14 mouse cellular contexts compared by ENCODE assay signal in the genomic region with DNA sequence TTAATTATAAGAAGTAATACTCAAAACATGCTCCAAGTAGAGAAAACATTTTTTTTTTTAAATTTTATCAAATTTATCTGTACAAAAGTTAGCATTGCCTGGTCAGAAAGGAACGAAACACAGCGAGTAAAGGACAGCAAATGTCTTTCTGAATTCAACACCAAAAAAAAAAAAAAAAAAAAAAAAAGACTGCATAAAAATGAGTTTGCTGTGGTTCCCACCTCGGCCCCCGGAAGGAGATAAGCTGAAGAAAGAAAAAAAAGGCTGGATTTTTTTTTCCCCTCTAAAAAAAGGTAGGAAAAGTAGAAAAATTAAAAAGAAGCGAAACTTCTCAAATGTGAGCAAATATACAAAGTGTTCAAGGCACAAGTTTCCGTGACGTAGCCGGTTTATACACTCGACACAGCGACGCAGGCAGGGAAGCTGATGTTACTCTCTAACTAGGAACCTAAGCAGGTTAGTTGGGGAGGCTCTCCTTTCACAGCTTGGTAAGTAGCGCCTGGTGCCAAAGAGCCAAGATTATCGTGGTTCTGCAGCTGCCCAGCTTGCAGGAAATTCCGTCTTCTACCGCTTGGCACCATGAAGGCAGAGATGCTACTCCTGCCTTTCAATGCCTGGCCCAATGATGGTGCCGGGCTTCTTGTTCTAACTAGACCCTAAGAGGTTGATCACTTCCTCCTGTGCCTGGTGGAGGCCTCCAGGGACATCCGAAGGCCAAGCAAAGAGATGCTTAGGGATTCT. TPM values are rescaled to one million over a fixed set of nuclear protein-coding genes. Genes with fewer than 3 reads are reported as not detected.
A peak's percentile ranks its signal among the peaks of the same experiment; 100 is the strongest.
DNase-seq lines count a peak whose midpoint lies in the region; ATAC-seq and TF ChIP-seq lines count a peak whose summit lies in the region.
"Had no signal": no experiment of that assay in that cellular context is flagged by ENCODE, and none has a peak within 500 bp of the region (broad histone marks: within the 10 kb centered on the region; RNA-seq: fewer than 3 reads in every experiment).

No protein-coding gene starts in this region.

- no peak for DNase-seq in forebrain, embryonic 11.5 days (ENCODE audit: low spot score)
- peak; percentile 30 for DNase-seq in CH12.LX (ENCODE audit: extremely low read depth)
- DNase-seq in limb, embryonic 14.5 days (ENCODE audit: low spot score): no peak
- DNase-seq in frontal cortex, postnatal 10 days (ENCODE audit: low spot score in 2 of 2): no peak
- DNase-seq: adrenal gland, adult 2 months; heart, postnatal 4 days; lung, postnatal 4 days; thymus, postnatal 14 days had no signal

- TF ChIP-seq EP300 in CH12.LX (IDR thresholded peaks at IDR 0.05; ENCODE audit: low read length): no peak

- peaks cover 22% of the 10 kb centered on the region for H3K27me3 ChIP-seq in forebrain, embryonic 13.5 days
- peaks cover 20% of the 10 kb centered on the region for H3K27me3 ChIP-seq in forebrain, embryonic 11.5 days (ENCODE audit: control insufficient read depth, insufficient read depth, low read length)
- H3K27me3 ChIP-seq in CH12.LX (replicated peaks): peaks cover 88% of the 10 kb centered on the region
- H3K27me3 ChIP-seq in forebrain, embryonic 15.5 days: 0 out of 2 replicates have a peak, but pooled peaks cover 2% of the 10 kb centered on the region
- H3K27me3 ChIP-seq in limb, embryonic 14.5 days (ENCODE audit: control insufficient read depth, insufficient read depth, low read length): peaks cover 15% of the 10 kb centered on the region
- H3K27me3 ChIP-seq in kidney, embryonic 14.5 days (ENCODE audit: control insufficient read depth, insufficient read depth, low read length): peaks cover 14% of the 10 kb centered on the region

- no peak for TF ChIP-seq CTCF in CH12.LX (conservative IDR thresholded peaks at IDR 0.05 in 1 of 2, IDR thresholded peaks at IDR 0.05 in 1 of 2; ENCODE audit: low read depth in 2 of 2, low read length in 2 of 2)

- H3K4me2 ChIP-seq in forebrain, embryonic 13.5 days: peak overlapping the region; percentile 82
- no peak overlapping the region for H3K4me2 ChIP-seq in forebrain, embryonic 11.5 days (ENCODE audit: low read depth, low read length, severe bottlenecking)
- H3K4me2 ChIP-seq in CH12.LX (ENCODE audit: insufficient read depth, low read depth, poor library complexity, severe bottlenecking): peak overlapping the region; percentile 27; the same call in 1 of the 2 replicates
- peak overlapping the region; percentile 35 for H3K4me2 ChIP-seq in forebrain, embryonic 15.5 days (replicated peaks)
- H3K4me2 ChIP-seq in limb, embryonic 14.5 days (replicated peaks; ENCODE audit: low read depth, low read length, severe bottlenecking): 0 out of 2 replicates have a peak overlapping the region, but pooled peaks have one; percentile 13
- H3K4me2 ChIP-seq in kidney, embryonic 14.5 days (replicated peaks; ENCODE audit: low read depth, low read length): no peak overlapping the region
- H3K4me2 ChIP-seq: kidney, embryonic 15.5 days; liver, embryonic 15.5 days had no signal

- ATAC-seq in forebrain, embryonic 13.5 days: no peak
- ATAC-seq in forebrain, embryonic 11.5 days (replicated peaks; ENCODE audit: low FRiP score): no peak
- ATAC-seq in forebrain, embryonic 15.5 days (replicated peaks): no peak
- no peak for ATAC-seq in limb, embryonic 14.5 days (ENCODE audit: low FRiP score, low read depth)
- ATAC-seq in kidney, embryonic 14.5 days (ENCODE audit: low FRiP score, low TSS enrichment): no peak
- no peak for ATAC-seq in cerebellum, adult (ENCODE audit: insufficient number of reproducible peaks, low FRiP score, low TSS enrichment)

- dilution Hi-C loops in CH12.LX (cut with MboI; ENCODE audit: extremely low pct_ligation_motif_present, extremely low pct_unique_long_range_greater_than_20kb, low sequenced_read_pairs): no loop called here

- H3K36me3 ChIP-seq in forebrain, embryonic 13.5 days (ENCODE audit: poor library complexity, severe bottlenecking): peaks cover 9% of the 10 kb centered on the region; the same call in 1 of the 2 replicates
- no peaks in the 10 kb centered on the region for H3K36me3 ChIP-seq in forebrain, embryonic 11.5 days (ENCODE audit: control insufficient read depth, insufficient read depth, low read length)
- H3K36me3 ChIP-seq in CH12.LX (replicated peaks in 1 of 2; ENCODE audit: control insufficient read depth in 1 of 2, insufficient read depth in 1 of 2, low read length in 1 of 2): no peaks in the 10 kb centered on the region
- H3K36me3 ChIP-seq in forebrain, embryonic 15.5 days: no peaks in the 10 kb centered on the region
- no peaks in the 10 kb centered on the region; the same call in 1 of the 2 replicates for H3K36me3 ChIP-seq in limb, embryonic 14.5 days (ENCODE audit: control insufficient read depth, insufficient read depth, low read length)
- H3K36me3 ChIP-seq in kidney, embryonic 14.5 days (ENCODE audit: control insufficient read depth, insufficient read depth, low read length): no peaks in the 10 kb centered on the region
- H3K36me3 ChIP-seq: kidney, embryonic 15.5 days; liver, embryonic 15.5 days had no signal

- no peaks in the 10 kb centered on the region for H3K79me2 ChIP-seq in CH12.LX (replicated peaks; ENCODE audit: control insufficient read depth, extremely low read depth, insufficient read depth, poor library complexity, severe bottlenecking)

- TF ChIP-seq RAD21 in CH12.LX (IDR thresholded peaks at IDR 0.05; ENCODE audit: low read depth, low read length): no peak

- WGBS in forebrain, embryonic 13.5 days: 73% methylated on average over 17 of the region's 17 CpGs
- 84% methylated on average over 17 of the region's 17 CpGs for WGBS in forebrain, embryonic 11.5 days
- 61% methylated on average over 17 of the region's 17 CpGs for WGBS in forebrain, embryonic 15.5 days
- 74% methylated on average over 17 of the region's 17 CpGs for WGBS in limb, embryonic 14.5 days
- WGBS in kidney, embryonic 14.5 days: 82% methylated on average over 17 of the region's 17 CpGs

- no peaks in the 10 kb centered on the region for H3K9me3 ChIP-seq in forebrain, embryonic 13.5 days (replicated peaks)
- no peaks in the 10 kb centered on the region for H3K9me3 ChIP-seq in forebrain, embryonic 11.5 days (ENCODE audit: control insufficient read depth, low read length)
- peaks cover 6% of the 10 kb centered on the region for H3K9me3 ChIP-seq in CH12.LX (replicated peaks; ENCODE audit: low read length)
- H3K9me3 ChIP-seq in forebrain, embryonic 15.5 days: no peaks in the 10 kb centered on the region
- no peaks in the 10 kb centered on the region for H3K9me3 ChIP-seq in limb, embryonic 14.5 days (ENCODE audit: control insufficient read depth, low read length)
- no peaks in the 10 kb centered on the region for H3K9me3 ChIP-seq in kidney, embryonic 14.5 days (ENCODE audit: control insufficient read depth, low read length)
- H3K9me3 ChIP-seq: kidney, embryonic 15.5 days; liver, embryonic 15.5 days had no signal

- peak overlapping the region; percentile 72 for H3K27ac ChIP-seq in forebrain, embryonic 13.5 days
- no peak overlapping the region for H3K27ac ChIP-seq in forebrain, embryonic 11.5 days (ENCODE audit: low read depth, low read length)
- no peak overlapping the region for H3K27ac ChIP-seq in CH12.LX (ENCODE audit: insufficient read depth, low read depth)
- peak overlapping the region; percentile 80 for H3K27ac ChIP-seq in forebrain, embryonic 15.5 days (replicated peaks)
- no peak overlapping the region for H3K27ac ChIP-seq in limb, embryonic 14.5 days (replicated peaks; ENCODE audit: low read depth, low read length)
- no peak overlapping the region for H3K27ac ChIP-seq in kidney, embryonic 14.5 days (ENCODE audit: low read depth, low read length)
- H3K27ac ChIP-seq: kidney, embryonic 15.5 days; liver, embryonic 15.5 days had no signal

- peak overlapping the region; percentile 14; the same call in 1 of the 2 replicates for H3K9ac ChIP-seq in forebrain, embryonic 13.5 days
- H3K9ac ChIP-seq in forebrain, embryonic 11.5 days (ENCODE audit: low read length): no peak overlapping the region
- H3K9ac ChIP-seq in CH12.LX (ENCODE audit: insufficient read depth, low read depth): no peak overlapping the region
- no peak overlapping the region for H3K9ac ChIP-seq in forebrain, embryonic 15.5 days (replicated peaks)
- H3K9ac ChIP-seq in limb, embryonic 14.5 days (ENCODE audit: low read depth, low read length, severe bottlenecking): no peak overlapping the region; the same call in 1 of the 2 replicates
- H3K9ac ChIP-seq in kidney, embryonic 14.5 days (ENCODE audit: low read depth, low read length): no peak overlapping the region
- H3K9ac ChIP-seq: kidney, embryonic 15.5 days; liver, embryonic 15.5 days had no signal

- TF ChIP-seq POLR2A in CH12.LX (IDR thresholded peaks at IDR 0.05; ENCODE audit: low read depth, low read length): no peak
- TF ChIP-seq POLR2A in limb, embryonic 14.5 days (IDR thresholded peaks at IDR 0.05; ENCODE audit: borderline replicate concordance, extremely low read depth, insufficient read depth, insufficient read length): no peak

- in situ Hi-C loops in CH12.LX (cut with MboI; ENCODE audit: low pct_ligation_motif_present, low pct_unique_long_range_greater_than_20kb, low sequenced_read_pairs): no loop called here

- peaks cover 93% of the 10 kb centered on the region for H3K4me1 ChIP-seq in forebrain, embryonic 13.5 days
- H3K4me1 ChIP-seq in forebrain, embryonic 11.5 days (replicated peaks; ENCODE audit: control insufficient read depth, insufficient read depth, low read length): peaks cover 29% of the 10 kb centered on the region
- H3K4me1 ChIP-seq in CH12.LX (ENCODE audit: control insufficient read depth in 1 of 2, insufficient read depth in 2 of 2): peaks cover 15 to 19% of the 10 kb centered on the region in 2 experiments
- peaks cover 86% of the 10 kb centered on the region for H3K4me1 ChIP-seq in forebrain, embryonic 15.5 days
- H3K4me1 ChIP-seq in limb, embryonic 14.5 days (ENCODE audit: control insufficient read depth, insufficient read depth, low read length): peaks cover 30% of the 10 kb centered on the region
- H3K4me1 ChIP-seq in kidney, embryonic 14.5 days (ENCODE audit: control insufficient read depth, insufficient read depth, low read length): peaks cover 10% of the 10 kb centered on the region; the same call in 1 of the 2 replicates

- peak overlapping the region; percentile 11 for H3K4me3 ChIP-seq in forebrain, embryonic 13.5 days
- H3K4me3 ChIP-seq in forebrain, embryonic 11.5 days (ENCODE audit: low read depth, low read length): no peak overlapping the region
- no peak overlapping the region for H3K4me3 ChIP-seq in CH12.LX (replicated peaks in 1 of 3; ENCODE audit: low read depth in 2 of 3, low read length in 2 of 3, poor library complexity in 1 of 3)
- peak overlapping the region; percentile 10 for H3K4me3 ChIP-seq in forebrain, embryonic 15.5 days
- no peak overlapping the region for H3K4me3 ChIP-seq in limb, embryonic 14.5 days (replicated peaks; ENCODE audit: low read length)
- H3K4me3 ChIP-seq in kidney, embryonic 14.5 days (ENCODE audit: low read length): no peak overlapping the region
- H3K4me3 ChIP-seq: kidney, embryonic 15.5 days; liver, embryonic 15.5 days had no signal

RNA-seq across cellular contexts. Expression of a gene that starts 4.5 kb away (rescaled TPM):
- polyA plus RNA-seq in forebrain, embryonic 13.5 days (2015; fragmentation: Nextera tagmentation; extraction: Ambion mirVana): 15.3 and 17.5 TPM in 2 replicates
- 7.3 and 7.5 TPM in 2 replicates for polyA plus RNA-seq in forebrain, embryonic 11.5 days (2014; fragmentation: Nextera tagmentation; extraction: Ambion mirVana)
- total RNA-seq in CH12.LX (2012; rRNA removed): not detected in 2 replicates
- total RNA-seq in CH12.LX (2014; rRNA removed): not detected in 2 replicates
- polyA plus RNA-seq in CH12.LX (2012; ENCODE audit: insufficient read length, low read depth): not detected in 2 replicates
- 24.0 and 26.9 TPM in 2 replicates for polyA plus RNA-seq in forebrain, embryonic 15.5 days (2015; fragmentation: Nextera tagmentation; extraction: Ambion mirVana)
- polyA plus RNA-seq in limb, embryonic 14.5 days (2012; rRNA removed): 16.3 and 23.4 TPM in 2 replicates
- 12.6 and 16.7 TPM in 2 replicates for polyA plus RNA-seq in limb, embryonic 14.5 days (2014; fragmentation: Nextera tagmentation; extraction: Ambion mirVana)
- polyA plus RNA-seq in kidney, embryonic 14.5 days (2014; fragmentation: Nextera tagmentation; extraction: Ambion mirVana): 6.5 and 8.5 TPM in 2 replicates

RNA-seq across cellular contexts. Expression of a gene that starts 12.9 kb away (rescaled TPM):
- 19.7 and 20.9 TPM in 2 replicates for polyA plus RNA-seq in forebrain, embryonic 13.5 days (2015; fragmentation: Nextera tagmentation; extraction: Ambion mirVana)
- 18.3 and 20.7 TPM in 2 replicates for polyA plus RNA-seq in forebrain, embryonic 11.5 days (2014; fragmentation: Nextera tagmentation; extraction: Ambion mirVana)
- total RNA-seq in CH12.LX (2012; rRNA removed) (17.3 and 26.9 TPM in 2 replicates), CH12.LX (2014; rRNA removed) (11.2 and 13.3 TPM in 2 replicates)
- polyA plus RNA-seq in CH12.LX (2012; ENCODE audit: insufficient read length, low read depth): 12.1 and 15.2 TPM in 2 replicates
- 17.0 and 18.1 TPM in 2 replicates for polyA plus RNA-seq in forebrain, embryonic 15.5 days (2015; fragmentation: Nextera tagmentation; extraction: Ambion mirVana)
- polyA plus RNA-seq in limb, embryonic 14.5 days (2012; rRNA removed): 20.3 and 26.3 TPM in 2 replicates
- polyA plus RNA-seq in limb, embryonic 14.5 days (2014; fragmentation: Nextera tagmentation; extraction: Ambion mirVana): 26.9 and 28.7 TPM in 2 replicates
- polyA plus RNA-seq in kidney, embryonic 14.5 days (2014; fragmentation: Nextera tagmentation; extraction: Ambion mirVana): 21.3 and 29.8 TPM in 2 replicates

Comparison
In these comparisons a context has a peak if more than half of its experiments do, and no peak if none do; other contexts are left out.
1. H3K27ac ChIP-seq: peak in forebrain, embryonic 13.5 days (single experiment) and forebrain, embryonic 15.5 days (single experiment); none in forebrain, embryonic 11.5 days (single experiment), CH12.LX (single experiment), limb, embryonic 14.5 days (single experiment) and kidney, embryonic 14.5 days (single experiment).
2. H3K4me2 ChIP-seq: peak in forebrain, embryonic 13.5 days (single experiment), CH12.LX (single experiment), forebrain, embryonic 15.5 days (single experiment) and limb, embryonic 14.5 days (single experiment); none in forebrain, embryonic 11.5 days (single experiment) and kidney, embryonic 14.5 days (single experiment).
3. H3K4me3 ChIP-seq: peak in forebrain, embryonic 13.5 days (single experiment) and forebrain, embryonic 15.5 days (single experiment); none in forebrain, embryonic 11.5 days (single experiment), CH12.LX (0 of 3), limb, embryonic 14.5 days (single experiment) and kidney, embryonic 14.5 days (single experiment).